Mouse (Mus musculus) adrenal gland (tissue): Measurements from ENCODE around the gene Cd33.

Source experiments
- intact Hi-C: fragments of 180-260 bp; cut with DNase I; formaldehyde crosslinking; loops from one replicate; pipeline ENCODE4 v1.15.1; 2025
- long read RNA-seq, 2 experiments: library from polyadenylated mRNA; unstranded; transcript quantifications; one replicate each; pipeline ENCODE4 v2.0.0; 2020; ENCODE audit warnings: borderline replicate concordance in 1 of 2; ENCODE audit not compliant: insufficient replicate concordance in 1 of 2

Cd33 gene
- long read RNA-seq, experiment 1, full-length matches to known transcripts = 2 of 2 reads
- long read RNA-seq, experiment 1, partial matches to known transcripts = 0 of 2 reads
- long read RNA-seq, experiment 1, other reads (novel, unspliced or antisense) = 0 of 2 reads
- long read RNA-seq, experiment 2 = 0 reads

GRCm38 (mm10) chr7:43544225-43544977 is at the start of gene Cd33:
Gene Cd33, minus strand, starts transcription at chr7:43544428.
- intact Hi-C loops = no loop called here

GRCm38 (mm10) chr7:43584790-43585189 is 40.6 kb upstream of the Cd33 start:
- intact Hi-C loops = loop anchor here (5.0 kb wide), 1 partner anchor 88 kb away; the partner anchor contains the start of gene Ctu1

- intact Hi-C loops = loop anchor here (5.0 kb wide), 1 partner anchor 92 kb away; the partner anchor contains the start of gene Ctu1
Measured at GRCm38 (mm10) chr7:43580526-43580925, 36.3 kb upstream of the Cd33 start.

- intact Hi-C loops = loop anchor here (5.0 kb wide), 2 partner anchors 93 to 137 kb away; partner anchors contain the start of genes Cldnd2, Ctu1, Etfb and Gm45233
Measured at GRCm38 (mm10) chr7:43579440-43580171, 35.4 kb upstream of the Cd33 start, which contains the start of gene Zfp719. Gene Zfp719, plus strand, starts transcription at chr7:43579610.

- intact Hi-C loops = no loop called here
Measured at GRCm38 (mm10) chr7:43571216-43571615, 27.0 kb upstream of the Cd33 start.

GRCm38 (mm10) chr7:43563300-43563699 is 19.1 kb upstream of the Cd33 start:
- intact Hi-C loops = no loop called here

- intact Hi-C loops = no loop called here
Measured at GRCm38 (mm10) chr7:43562651-43563070, 18.4 kb upstream of the Cd33 start.

- intact Hi-C loops = no loop called here
Measured at GRCm38 (mm10) chr7:43562006-43562633, 17.9 kb upstream of the Cd33 start, which contains the start of gene Zfp658. Gene Zfp658, plus strand, starts transcription at chr7:43562256.

- intact Hi-C loops = no loop called here
Measured at GRCm38 (mm10) chr7:43556901-43557300, 12.7 kb upstream of the Cd33 start.

- intact Hi-C loops = no loop called here
Measured at GRCm38 (mm10) chr7:43555351-43555750, 11.1 kb upstream of the Cd33 start.

- intact Hi-C loops = no loop called here
Measured at GRCm38 (mm10) chr7:43554550-43554949, 10.3 kb upstream of the Cd33 start.

- intact Hi-C loops = no loop called here
Measured at GRCm38 (mm10) chr7:43553153-43553552, 8.9 kb upstream of the Cd33 start.

GRCm38 (mm10) chr7:43548206-43548605 is 4.0 kb upstream of the Cd33 start:
- intact Hi-C loops = no loop called here

- intact Hi-C loops = no loop called here
Measured at GRCm38 (mm10) chr7:43547666-43548065, 3.4 kb upstream of the Cd33 start.

- intact Hi-C loops = no loop called here
Measured at GRCm38 (mm10) chr7:43545656-43546545, 1.7 kb upstream of the Cd33 start.

GRCm38 (mm10) chr7:43538524-43538923 is 5.7 kb downstream of the Cd33 start:
- intact Hi-C loops = no loop called here

GRCm38 (mm10) chr7:43532936-43533505 is 11.2 kb downstream of the Cd33 start:
- intact Hi-C loops = no loop called here

- intact Hi-C loops = no loop called here
Measured at GRCm38 (mm10) chr7:43530216-43530785, 13.9 kb downstream of the Cd33 start.

GRCm38 (mm10) chr7:43525313-43525712 is 18.9 kb downstream of the Cd33 start:
- intact Hi-C loops = no loop called here

GRCm38 (mm10) chr7:43522776-43523175 is 21.5 kb downstream of the Cd33 start:
- intact Hi-C loops = no loop called here
